Mouse (Mus musculus) midbrain, embryonic 14.5 days (tissue): ENCODE data around the gene Ell3. TPM values are rescaled to one million over a fixed set of nuclear protein-coding genes. Genes with fewer than 3 reads are reported as not detected.
"Not testable (repeated sequence)": the region's sequence is repeated elsewhere in the genome, so short reads cannot be mapped to it uniquely, and the experiment has no call there.

Source experiments
- ATAC-seq: fragments of 200-750 bp; cut with Nextera tagmentation; 2 replicates; pipeline ENCODE4 v1.8.0; 2017; ENCODE audit warnings: moderate number of reproducible peaks, moderate library complexity; ENCODE audit not compliant: low FRiP score, low TSS enrichment
- DNase-seq: peaks from one replicate; pipeline ENCODE4 v3.0.0-alpha.2; 2015
- H3K27ac ChIP-seq: fragments of 300-500 bp; sonication (generic); replicated peaks from 2 replicates; pipeline ENCODE4 v1.5.1; 2014; ENCODE audit warnings: mild to moderate bottlenecking, low read depth, low read length, moderate library complexity
- H3K27me3 ChIP-seq: fragments of 300-500 bp; sonication (generic); 2 replicates; pipeline ENCODE4 v1.6.1; 2014; ENCODE audit warnings: low read length, control low read depth, mixed read lengths; ENCODE audit not compliant: control insufficient read depth, insufficient read depth
- H3K36me3 ChIP-seq: fragments of 300-500 bp; sonication (generic); 2 replicates; pipeline ENCODE4 v1.6.1; 2014; ENCODE audit warnings: low read length, control low read depth; ENCODE audit not compliant: control insufficient read depth, insufficient read depth
- H3K4me1 ChIP-seq: fragments of 300-500 bp; sonication (generic); 2 replicates; pipeline ENCODE4 v1.6.1; 2014; ENCODE audit warnings: mild to moderate bottlenecking, antibody characterized with exemption, low read length, control low read depth; ENCODE audit not compliant: control insufficient read depth, insufficient read depth
- H3K4me2 ChIP-seq: fragments of 300-500 bp; sonication (generic); 2 replicates; pipeline ENCODE4 v1.6.1; 2014; ENCODE audit warnings: mild to moderate bottlenecking, low read length, moderate library complexity
- H3K4me3 ChIP-seq: fragments of 300-500 bp; sonication (generic); replicated peaks from 2 replicates; pipeline ENCODE4 v1.5.1; 2014; ENCODE audit warnings: low read depth, low read length
- H3K9ac ChIP-seq: fragments of 300-500 bp; sonication (generic); replicated peaks from 2 replicates; pipeline ENCODE4 v1.6.1; 2014; ENCODE audit warnings: mild to moderate bottlenecking, low read length, moderate library complexity
- H3K9me3 ChIP-seq: fragments of 300-500 bp; sonication (generic); 2 replicates; pipeline ENCODE4 v1.6.1; 2016; ENCODE audit warnings: low read length, control low read depth, mixed read lengths; ENCODE audit not compliant: control insufficient read depth
- WGBS: fragments of 180-500 bp; shearing (Covaris S2); extraction: QIAGEN DNeasy Blood & Tissue Kit; methylation state at CpG from one replicate; pipeline ENCODE4 v1.1.7; 2014; 5-methylcytosine and 5-hydroxymethylcytosine counted together
- polyA plus RNA-seq: library from polyadenylated mRNA; unstranded; fragments of >200 nt; fragmentation: Nextera tagmentation; extraction: Ambion mirVana; gene quantifications from 2 replicates; pipeline ENCODE4 v1.2.1, GENCODE M21; 2014

Ell3 gene
- polyA plus RNA-seq, result 1.4 and 2.0 TPM in 2 replicates

- DNase-seq, result no peak
- Histone ChIP-seq H3K4me2 (no peak within 1 kb of the TSS; the same call in 1 of the 2 replicates), H3K27me3 (peaks cover 25% of the 10 kb centered on the region), H3K4me1 (peaks cover 10% of the 10 kb centered on the region; the same call in 1 of the 2 replicates), H3K36me3 (peaks cover 8% of the 10 kb centered on the region), H3K9ac (no peak within 1 kb of the TSS), H3K4me3 (no peak within 1 kb of the TSS), H3K27ac (no peak within 1 kb of the TSS), H3K9me3 (no peaks in the 10 kb centered on the region)
- 88% methylated on average over 1 of the region's 1 CpGs for WGBS
- no peak for ATAC-seq
Observed at GRCm38 (mm10) chr2:121444178-121444577, at the start of gene Ell3. Gene Ell3 (minus strand): TSS chr2:121444278.

- not testable (repeated sequence) for H3K27me3 ChIP-seq, H3K4me2 ChIP-seq, H3K9ac ChIP-seq, H3K9me3 ChIP-seq, H3K27ac ChIP-seq, H3K4me3 ChIP-seq, ATAC-seq, H3K4me1 ChIP-seq, DNase-seq, H3K36me3 ChIP-seq
- 77% methylated on average over 1 of the region's 2 CpGs for WGBS
Observed at GRCm38 (mm10) chr2:121484403-121484802, 40.3 kb upstream of the Ell3 start.

GRCm38 (mm10) chr2:121483576-121483975 lies 39.5 kb upstream of the Ell3 start:
- no peaks in the 10 kb centered on the region for H3K27me3 ChIP-seq
- WGBS, result 44% methylated on average over 8 of the region's 8 CpGs
- H3K36me3 ChIP-seq, result no peaks in the 10 kb centered on the region
- H3K4me3 ChIP-seq, result no peak overlapping the region
- H3K9me3 ChIP-seq, result no peaks in the 10 kb centered on the region
- no peaks in the 10 kb centered on the region for H3K4me1 ChIP-seq
- H3K4me2 ChIP-seq, result no peak overlapping the region
- no peak overlapping the region for H3K27ac ChIP-seq
- no peak for DNase-seq
- ATAC-seq, result no peak
- H3K9ac ChIP-seq, result no peak overlapping the region

GRCm38 (mm10) chr2:121480916-121481315 lies 36.8 kb upstream of the Ell3 start:
- H3K4me1 ChIP-seq, H3K9me3 ChIP-seq, DNase-seq, H3K4me3 ChIP-seq, H3K4me2 ChIP-seq, H3K9ac ChIP-seq, ATAC-seq, H3K36me3 ChIP-seq, H3K27ac ChIP-seq, H3K27me3 ChIP-seq: not testable (repeated sequence)
- 92% methylated on average over 13 of the region's 13 CpGs for WGBS

GRCm38 (mm10) chr2:121480498-121480897 lies 36.4 kb upstream of the Ell3 start:
- no peak overlapping the region for H3K4me3 ChIP-seq
- no peak overlapping the region for H3K4me2 ChIP-seq
- no peaks in the 10 kb centered on the region for H3K36me3 ChIP-seq
- no peak overlapping the region for H3K9ac ChIP-seq
- H3K27ac ChIP-seq, result no peak overlapping the region
- DNase-seq (no peak), ATAC-seq (no peak)
- no peaks in the 10 kb centered on the region for H3K27me3 ChIP-seq
- 61% methylated on average over 3 of the region's 3 CpGs for WGBS
- H3K4me1 ChIP-seq, result no peaks in the 10 kb centered on the region
- no peaks in the 10 kb centered on the region for H3K9me3 ChIP-seq

GRCm38 (mm10) chr2:121477491-121478266 lies 33.6 kb upstream of the Ell3 start:
- DNase-seq, result no peak
- Histone ChIP-seq H3K27me3 (no peaks in the 10 kb centered on the region), H3K4me1 (no peaks in the 10 kb centered on the region), H3K27ac (no peak overlapping the region), H3K36me3 (no peaks in the 10 kb centered on the region), H3K4me2 (no peak overlapping the region), H3K9me3 (no peaks in the 10 kb centered on the region), H3K4me3 (no peak overlapping the region), H3K9ac (no peak overlapping the region)
- no peak for ATAC-seq
- 75% methylated on average over 3 of the region's 3 CpGs for WGBS

GRCm38 (mm10) chr2:121475306-121475705 lies 31.2 kb upstream of the Ell3 start:
- not testable (repeated sequence) for H3K4me3 ChIP-seq, H3K27ac ChIP-seq, H3K4me2 ChIP-seq, H3K27me3 ChIP-seq, H3K4me1 ChIP-seq, H3K9ac ChIP-seq, H3K36me3 ChIP-seq, ATAC-seq, DNase-seq, H3K9me3 ChIP-seq
- 94% methylated on average over 2 of the region's 2 CpGs for WGBS

GRCm38 (mm10) chr2:121474180-121474535 lies 30.1 kb upstream of the Ell3 start:
- Histone ChIP-seq H3K4me3 (peak overlapping the region; percentile 57), H3K9me3 (no peaks in the 10 kb centered on the region), H3K4me1 (no peaks in the 10 kb centered on the region), H3K27ac (peak overlapping the region; percentile 3; the same call in 1 of the 2 replicates), H3K27me3 (no peaks in the 10 kb centered on the region), H3K9ac (peak overlapping the region; percentile 49; the same call in 1 of the 2 replicates), H3K4me2 (peak overlapping the region; percentile 64), H3K36me3 (no peaks in the 10 kb centered on the region)
- no peak; the same call in 1 of the 2 replicates for ATAC-seq
- DNase-seq, result no peak
- 34% methylated on average over 8 of the region's 8 CpGs for WGBS
